Mouse (Mus musculus) brown adipose tissue, adult 24 weeks (tissue): ENCODE data around the gene Ifi47. TPM values are rescaled to one million over a fixed set of nuclear protein-coding genes. Genes with fewer than 3 reads are reported as not detected.
A peak's percentile ranks its signal among the peaks of the same experiment; 100 is the strongest.
"Not testable (repeated sequence)": the region's sequence is repeated elsewhere in the genome, so short reads cannot be mapped to it uniquely, and the experiment has no call there.

Experiments used
- H3K27ac ChIP-seq: fragments of 200-500 bp; replicated peaks from 2 replicates; pipeline ENCODE4 v1.5.1; 2012; ENCODE audit warnings: low read depth, mild to moderate bottlenecking, low read length
- H3K4me1 ChIP-seq: fragments of 200-500 bp; 2 replicates; pipeline ENCODE4 v1.6.1; 2012; ENCODE audit warnings: low read length, mixed read lengths; ENCODE audit not compliant: control insufficient read depth, insufficient read depth, insufficient read length
- H3K4me3 ChIP-seq: fragments of 200-500 bp; 2 replicates; pipeline ENCODE4 v1.5.1; 2012; ENCODE audit warnings: low read depth, mild to moderate bottlenecking, low read length, moderate library complexity; ENCODE audit not compliant: insufficient read depth
- polyA plus RNA-seq: library from polyadenylated mRNA; stranded (reverse); fragments of >200 nt; gene quantifications from 2 replicates; pipeline ENCODE4 v1.2.4, GENCODE M21; 2012; ENCODE audit not compliant: missing spikeins, insufficient read depth, insufficient read length

The Ifi47 gene
- 2.9 and 4.6 TPM in 2 replicates for polyA plus RNA-seq

DNA sequence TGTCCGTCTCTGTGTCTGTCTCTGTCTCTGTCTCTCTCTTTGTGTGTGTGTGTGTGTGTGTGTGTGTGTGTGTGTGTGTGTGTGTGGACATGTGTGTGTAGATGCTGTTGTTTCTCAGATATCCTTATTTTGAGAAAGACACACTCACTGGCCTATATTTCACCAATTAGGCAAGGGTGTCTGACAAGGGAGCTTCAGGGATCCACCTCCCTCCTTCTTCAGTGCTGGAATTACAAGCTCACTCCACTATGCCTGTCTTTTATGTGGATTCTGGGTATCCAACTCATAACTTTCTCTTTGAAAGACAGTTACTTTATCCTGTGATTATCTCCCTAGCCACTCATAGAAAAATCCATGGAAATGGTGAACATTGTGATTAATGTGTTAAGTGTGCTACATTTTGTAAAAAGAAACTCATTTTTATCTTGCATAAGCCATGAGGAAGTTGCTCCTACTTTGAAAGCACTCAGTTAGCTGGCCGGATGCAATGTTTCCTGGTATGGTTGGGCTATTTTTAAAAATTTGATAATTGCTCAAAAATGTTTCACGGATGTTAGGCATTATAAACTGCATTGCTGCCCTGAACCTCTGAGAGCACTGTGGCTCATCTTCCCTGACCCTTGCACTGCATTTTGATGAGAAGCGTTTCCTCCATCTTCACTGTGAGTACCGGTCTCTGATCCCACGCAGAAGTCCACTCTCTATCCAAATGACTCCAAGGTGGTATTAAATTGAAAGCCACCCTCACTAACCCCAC lies at the start of gene Ifi47:
Ifi47 (plus strand) TSS at position 587 of the 757 bp plus-strand sequence.
- H3K4me3 ChIP-seq, result peak within 1 kb of the TSS; percentile 19; the same call in 1 of the 2 replicates
- H3K4me1 ChIP-seq, result peaks cover 10% of the 10 kb centered on the region
- H3K27ac ChIP-seq, result peak within 1 kb of the TSS; percentile 100

- not testable (repeated sequence) for H3K4me3 ChIP-seq, H3K27ac ChIP-seq, H3K4me1 ChIP-seq
These were observed 26.3 kb upstream of the Ifi47 start for GRCm38 (mm10) chr11:49050064-49050463.

DNA sequence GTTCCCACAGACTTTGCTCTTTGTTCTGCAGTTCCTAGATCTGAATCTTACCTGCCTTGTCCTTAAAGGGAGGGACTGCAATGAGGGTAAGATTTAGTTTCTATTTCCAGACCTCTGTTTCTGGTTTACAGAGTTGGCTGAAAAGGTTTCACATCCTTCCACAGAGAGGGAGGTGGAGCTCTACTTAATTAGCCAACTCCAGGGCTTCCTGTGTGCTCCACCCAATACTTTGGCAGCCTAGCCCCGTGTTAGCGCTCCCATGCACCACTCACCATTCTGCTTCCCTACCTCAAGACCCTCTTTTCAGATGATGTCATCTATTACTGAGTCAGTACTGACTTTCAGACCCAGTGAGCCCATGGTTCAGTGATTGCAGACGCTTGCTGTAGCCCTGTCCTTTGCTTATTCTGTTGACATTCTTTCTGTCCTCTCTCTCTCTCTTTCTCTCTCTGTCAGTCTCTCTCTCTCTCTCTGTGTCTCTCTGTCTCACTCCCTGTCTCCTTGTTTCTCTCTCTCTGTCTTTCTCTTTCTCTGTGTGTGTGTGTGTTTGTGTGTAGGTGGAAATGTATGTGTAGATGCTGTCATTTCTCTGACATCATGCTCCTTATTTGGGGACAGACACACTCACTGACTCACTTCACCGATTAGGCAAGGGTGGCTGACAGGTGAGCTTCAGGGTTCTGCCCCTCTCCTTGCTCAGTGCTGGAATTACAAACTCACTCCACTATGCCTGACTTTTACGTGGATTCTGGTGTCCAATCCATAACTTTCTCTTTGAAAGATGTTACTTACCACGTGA lies 25.1 kb upstream of the Ifi47 start, which contains the start of gene 9930111J21Rik2:
9930111J21Rik2 (minus strand) TSS at position 150 of the 799 bp plus-strand sequence.
- H3K4me3 ChIP-seq, H3K4me1 ChIP-seq: not testable (repeated sequence)
- H3K27ac ChIP-seq, result peak within 1 kb of the TSS; percentile 83

- H3K4me1 ChIP-seq, H3K27ac ChIP-seq, H3K4me3 ChIP-seq: not testable (repeated sequence)
These were observed 24.5 kb upstream of the Ifi47 start for GRCm38 (mm10) chr11:49051894-49052293.

DNA sequence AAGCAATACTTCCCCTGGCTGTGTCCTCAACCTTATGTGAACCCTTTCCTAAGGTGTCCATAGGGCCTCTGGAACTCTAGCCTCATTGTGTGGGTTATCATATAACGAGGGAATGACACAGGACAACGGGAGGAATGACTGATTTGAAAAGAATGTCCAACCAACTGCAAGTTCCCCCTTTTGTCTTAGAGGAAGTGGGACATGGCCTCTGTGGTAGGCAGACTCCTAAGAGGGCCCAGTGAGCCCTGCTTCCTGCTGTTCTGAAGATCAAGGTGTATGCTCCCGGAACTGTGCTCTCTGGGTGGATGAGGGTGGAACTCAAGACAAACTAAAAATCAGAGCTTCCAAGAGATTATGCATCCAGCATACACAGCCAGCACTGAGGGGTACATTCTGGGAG lies 16.3 kb upstream of the Ifi47 start:
- H3K4me1 ChIP-seq, H3K27ac ChIP-seq, H3K4me3 ChIP-seq: not testable (repeated sequence)

DNA sequence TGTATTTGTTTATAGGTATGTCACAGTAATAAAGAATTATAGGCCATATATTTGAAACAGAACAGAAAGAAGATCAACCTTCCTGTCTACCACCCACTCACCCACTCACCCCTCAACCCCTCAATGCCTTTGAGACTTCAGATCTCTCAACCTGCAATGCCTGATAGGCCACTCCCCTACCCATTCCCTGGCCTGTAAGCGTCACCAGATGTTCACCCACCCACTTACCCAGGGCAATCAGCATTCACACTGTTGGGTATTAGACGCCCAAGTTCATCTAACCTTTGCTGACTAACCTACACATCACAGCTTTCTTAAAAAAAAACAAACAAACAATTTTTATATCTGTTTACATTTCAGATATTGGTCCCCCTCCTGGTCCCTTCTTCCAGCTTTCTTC lies 14.5 kb upstream of the Ifi47 start:
- not testable (repeated sequence) for H3K4me1 ChIP-seq
- peak overlapping the region; percentile 24 for H3K27ac ChIP-seq
- H3K4me3 ChIP-seq, result peak overlapping the region; percentile 56

DNA sequence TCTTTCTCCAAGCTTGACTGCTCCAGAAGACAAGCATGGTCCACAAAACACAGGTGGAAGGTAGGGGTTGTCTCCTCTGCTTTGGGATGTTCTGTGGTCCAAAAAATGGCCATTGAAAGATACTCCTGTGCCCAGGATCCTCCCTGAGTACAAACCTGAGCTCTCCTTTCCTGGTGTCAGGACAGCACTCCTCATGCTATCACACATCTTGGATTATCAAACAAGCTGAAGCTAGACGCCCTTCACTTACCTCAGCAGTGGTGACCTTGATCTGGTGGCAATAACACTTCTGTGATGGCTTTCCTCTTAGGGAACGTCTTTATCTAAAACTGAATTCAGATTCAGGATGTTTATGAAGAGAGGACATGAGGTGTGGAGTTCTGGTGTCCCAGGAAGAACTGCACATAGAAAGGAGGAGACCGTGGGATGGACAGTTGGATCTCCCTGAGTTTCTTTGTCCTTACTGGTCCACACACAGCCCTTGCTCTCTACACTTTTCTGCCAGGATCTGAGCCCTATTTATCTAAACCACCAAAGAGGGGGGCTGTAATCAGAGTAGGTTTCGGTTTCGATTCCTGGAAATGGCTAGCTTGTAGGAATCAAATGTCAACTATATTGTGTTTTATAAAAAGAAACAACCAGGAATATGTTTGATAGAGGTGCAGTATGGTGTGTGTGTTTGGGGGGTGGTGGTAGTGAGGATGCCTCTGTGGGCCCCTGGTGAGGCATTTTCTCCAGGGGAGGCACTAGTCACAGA lies 12.5 kb upstream of the Ifi47 start, which contains the start of gene Tgtp2:
Tgtp2 (minus strand) TSS at position 494 of the 757 bp plus-strand sequence.
- peak within 1 kb of the TSS; percentile 98 for H3K27ac ChIP-seq
- H3K4me1 ChIP-seq, result not testable (repeated sequence)
- H3K4me3 ChIP-seq, result peak within 1 kb of the TSS; percentile 59

- Histone ChIP-seq H3K4me1 (no peaks in the 10 kb centered on the region), H3K27ac (no peak overlapping the region), H3K4me3 (no peak overlapping the region)
These were observed 8.0 kb upstream of the Ifi47 start for GRCm38 (mm10) chr11:49068358-49068757.

DNA sequence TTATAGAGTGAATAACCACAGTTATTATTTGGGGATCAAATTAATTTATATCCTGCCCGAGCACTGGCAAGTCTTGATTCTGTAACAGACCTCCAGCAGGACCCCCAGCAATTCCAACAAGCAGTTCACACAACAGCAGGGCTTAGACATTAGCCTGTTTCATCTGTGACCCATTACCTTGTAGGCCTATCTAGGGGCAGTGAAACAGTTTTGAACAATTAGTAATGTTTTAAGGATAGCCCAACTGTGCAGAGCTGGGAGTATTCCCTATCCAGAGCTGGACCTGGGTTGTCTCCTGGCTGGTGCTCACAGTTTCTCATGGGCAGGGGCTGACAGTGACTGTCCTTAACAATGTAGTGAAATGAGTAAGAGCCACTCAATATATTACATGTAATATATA lies 625 bp downstream of the Ifi47 start:
- Histone ChIP-seq H3K4me3 (no peak overlapping the region), H3K4me1 (peaks cover 10% of the 10 kb centered on the region), H3K27ac (peak overlapping the region; percentile 100)

DNA sequence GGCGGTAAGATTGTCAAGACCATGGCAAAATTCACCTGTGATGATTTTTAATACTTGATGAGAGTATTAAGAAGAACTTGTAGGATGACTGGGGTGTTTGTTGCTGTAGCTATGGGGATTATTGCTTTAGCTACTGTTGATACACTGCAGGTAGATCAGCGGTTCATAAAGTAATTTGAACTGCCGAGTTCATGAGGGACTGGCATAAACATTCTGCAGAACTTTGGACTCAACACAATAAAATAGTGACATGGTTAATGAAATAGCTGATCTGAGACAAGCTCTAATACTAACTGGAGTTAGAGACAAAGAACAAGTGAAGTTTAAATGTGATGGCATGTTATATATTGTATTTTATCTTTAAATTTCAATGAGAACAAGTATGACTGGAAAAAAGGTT lies 2.3 kb downstream of the Ifi47 start:
- Histone ChIP-seq H3K4me1 (peaks cover 15% of the 10 kb centered on the region), H3K4me3 (no peak overlapping the region), H3K27ac (no peak overlapping the region)

DNA sequence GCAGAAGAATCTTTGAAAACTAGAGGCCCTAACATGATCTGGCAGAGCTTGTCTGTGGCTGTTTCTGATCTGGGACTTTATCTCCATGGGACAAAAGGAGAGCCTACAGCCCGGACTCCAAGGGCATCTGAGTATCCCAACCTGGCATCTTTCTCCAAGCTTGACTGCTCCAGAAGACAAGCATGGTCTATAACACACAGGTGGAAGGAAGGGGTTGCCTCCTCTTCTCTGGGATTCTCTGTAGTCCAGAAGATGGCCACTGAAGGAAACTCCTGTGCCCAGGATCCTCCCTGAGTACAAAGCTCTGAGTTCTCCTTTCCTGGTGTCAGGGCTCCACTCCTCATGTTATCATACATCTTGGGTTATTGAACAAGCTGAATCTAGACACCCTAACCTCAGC lies 4.2 kb downstream of the Ifi47 start:
- Histone ChIP-seq H3K4me1 (peaks cover 21% of the 10 kb centered on the region), H3K27ac (peak overlapping the region; percentile 90)

GRCm38 (mm10) chr11:49081356-49081755 lies 5.0 kb downstream of the Ifi47 start:
- peak overlapping the region; percentile 37; the same call in 1 of the 2 replicates for H3K4me3 ChIP-seq
- peaks cover 23% of the 10 kb centered on the region for H3K4me1 ChIP-seq
- H3K27ac ChIP-seq, result peak overlapping the region; percentile 90

More for the DNA sequence above, 4.2 kb downstream of the Ifi47 start:
- no peak overlapping the region for H3K4me3 ChIP-seq

DNA sequence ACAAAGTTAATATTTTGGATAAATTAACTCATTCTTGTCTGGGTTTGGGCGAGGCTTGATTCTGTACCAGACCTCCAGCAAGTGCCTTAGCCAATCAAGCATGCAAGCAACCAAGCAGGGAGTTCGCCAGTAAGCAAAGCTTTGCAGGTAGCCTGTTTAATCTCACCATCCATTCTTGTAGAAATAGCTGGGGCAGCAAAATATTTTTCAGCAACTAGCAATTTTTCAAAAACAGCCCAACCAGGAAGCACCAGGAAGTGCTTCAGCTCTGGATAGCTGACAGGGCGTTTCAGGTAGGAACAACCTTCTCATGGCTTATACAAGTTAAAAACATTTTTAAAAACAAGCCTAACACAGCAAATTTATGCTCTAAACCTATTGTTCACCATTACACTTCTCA lies 5.5 kb downstream of the Ifi47 start:
- Histone ChIP-seq H3K27ac (peak overlapping the region; percentile 67), H3K4me1 (peaks cover 23% of the 10 kb centered on the region), H3K4me3 (no peak overlapping the region)

- Histone ChIP-seq H3K27ac (peak overlapping the region; percentile 65), H3K4me3 (no peak overlapping the region), H3K4me1 (peaks cover 25% of the 10 kb centered on the region)
These were observed 6.8 kb downstream of the Ifi47 start for GRCm38 (mm10) chr11:49083146-49083545.

GRCm38 (mm10) chr11:49083808-49084207 lies 7.4 kb downstream of the Ifi47 start:
- peaks cover 28% of the 10 kb centered on the region for H3K4me1 ChIP-seq
- peak overlapping the region; percentile 58 for H3K27ac ChIP-seq
- H3K4me3 ChIP-seq, result no peak overlapping the region
